Mouse (Mus musculus): ENCODE measurements around the gene Nek7. TPM values are rescaled to one million over a fixed set of nuclear protein-coding genes. Genes with fewer than 3 reads are reported as not detected.

The Nek7 gene
- polyA plus RNA-seq (2012; fragmentation: generic; extraction: Trizol): 1 to 10 TPM in 1 of 2 experiments, under 1 TPM in 1; 0.92 to 5.9 TPM

GRCm38 (mm10) chr1:138619996-138620461 lies at the start of gene Nek7:
Gene Nek7 (minus strand): TSS chr1:138620141.

Other genes starting within 250 kb of the Nek7 start
- gene Lhx9, start 228.4 kb upstream of the Nek7 start, polyA plus RNA-seq (2012; fragmentation: generic; extraction: Trizol): under 1 TPM; 0.04 to 0.45 TPM
- 10 to 100 TPM; 67.3 to 98.1 TPM for gene 2310009B15Rik, start 236.7 kb upstream of the Nek7 start, polyA plus RNA-seq (2012; fragmentation: generic; extraction: Trizol)